Mouse (Mus musculus): ENCODE data around the gene Mgat4e.

GRCm38 (mm10) chr1:134493956-134494355 is 55.5 kb downstream of the Mgat4e start:
- TF ChIP-seq TCF3 (IDR thresholded peaks at IDR 0.05; ENCODE audit: insufficient read length, low read depth) (no peak), POLR2A (IDR thresholded peaks at IDR 0.05; ENCODE audit: insufficient read length, low read depth) (no peak), MAX (IDR thresholded peaks at IDR 0.05; ENCODE audit: low read depth) (no peak), REST (IDR thresholded peaks at IDR 0.05; ENCODE audit: insufficient read depth, insufficient read length) (no peak)

All from myocyte (in vitro differentiated cells).